Mouse (Mus musculus) liver, postnatal 0 days (tissue): ENCODE data around the gene Klf3. TPM values are rescaled to one million over a fixed set of nuclear protein-coding genes. Genes with fewer than 3 reads are reported as not detected.

Experiments
- ATAC-seq: fragments of 200-750 bp; cut with Nextera tagmentation; 2 replicates; pipeline ENCODE4 v1.8.0; 2017; ENCODE audit warnings: mild to moderate bottlenecking, moderate library complexity
- DNase-seq: peaks from one replicate; pipeline ENCODE4 v3.0.0-alpha.2; 2016
- H3K27ac ChIP-seq: fragments of 300-500 bp; sonication (generic); 2 replicates; pipeline ENCODE4 v1.5.1; 2014; ENCODE audit warnings: antibody characterized with exemption, moderate library complexity, mild to moderate bottlenecking, low read depth
- H3K27me3 ChIP-seq: fragments of 300-500 bp; sonication (generic); 2 replicates; pipeline ENCODE4 v1.6.1; 2014; ENCODE audit warnings: low read length, control low read depth, mixed read lengths; ENCODE audit not compliant: insufficient read depth
- H3K36me3 ChIP-seq: fragments of 300-500 bp; sonication (generic); replicated peaks from 2 replicates; pipeline ENCODE4 v1.6.1; 2014; ENCODE audit warnings: mild to moderate bottlenecking, control low read depth, low read length, moderate library complexity, mixed read lengths; ENCODE audit not compliant: insufficient read depth
- H3K4me1 ChIP-seq: fragments of 300-500 bp; sonication (generic); 2 replicates; pipeline ENCODE4 v1.6.1; 2014; ENCODE audit warnings: antibody characterized with exemption, mild to moderate bottlenecking, control low read depth; ENCODE audit not compliant: insufficient read depth
- H3K4me2 ChIP-seq: fragments of 300-500 bp; sonication (generic); 2 replicates; pipeline ENCODE4 v1.6.1; 2014; ENCODE audit warnings: low read depth, mild to moderate bottlenecking, low read length, moderate library complexity, mixed read lengths
- H3K4me3 ChIP-seq: fragments of 300-500 bp; sonication (generic); 2 replicates; pipeline ENCODE4 v1.5.1; 2014; ENCODE audit warnings: low read depth, low read length
- H3K9ac ChIP-seq: fragments of 300-500 bp; sonication (generic); replicated peaks from 2 replicates; pipeline ENCODE4 v1.6.1; 2014; ENCODE audit warnings: mild to moderate bottlenecking, moderate library complexity
- H3K9me3 ChIP-seq: fragments of 300-500 bp; sonication (generic); 2 replicates; pipeline ENCODE4 v1.6.1; 2016; ENCODE audit warnings: mild to moderate bottlenecking, control low read depth, low read length, mixed read lengths
- CTCF ChIP-seq: sonication (generic); IDR thresholded peaks from 2 replicates; pipeline ENCODE4 v1.5.1; 2016; ENCODE audit warnings: antibody characterized with exemption, low read depth
- EP300 ChIP-seq: IDR thresholded peaks from 2 replicates; pipeline ENCODE4 v1.6.1; 2016; ENCODE audit warnings: antibody characterized with exemption, low read depth, mild to moderate bottlenecking
- WGBS: fragments of 180-500 bp; shearing (Covaris S2); extraction: QIAGEN DNeasy Blood & Tissue Kit; methylation state at CpG from one replicate; pipeline ENCODE4 v1.1.7; 2014; ENCODE audit not compliant: insufficient replicate concordance; 5-methylcytosine and 5-hydroxymethylcytosine counted together
- polyA plus RNA-seq: library from polyadenylated mRNA; unstranded; fragments of >200 nt; fragmentation: Nextera tagmentation; extraction: Ambion mirVana; gene quantifications from 2 replicates; pipeline ENCODE4 v1.2.1, GENCODE M21; 2015

Gene Klf3
- polyA plus RNA-seq, 1 experiment from 2014 or later: 65.7 TPM

GRCm38 (mm10) chr5:64816974-64817296 lies 13.7 kb downstream of the Klf3 start:
- H3K4me2 ChIP-seq: no peak overlapping the region
- no peak for ATAC-seq
- 0 out of 2 replicates have a peak overlapping the region, but pooled peaks have one; percentile 18 for H3K9ac ChIP-seq
- no peak for DNase-seq
- H3K9me3 ChIP-seq: no peaks in the 10 kb centered on the region
- H3K4me1 ChIP-seq: peaks cover 25% of the 10 kb centered on the region
- TF ChIP-seq EP300 (no peak), CTCF (no peak)
- no peak overlapping the region for H3K27ac ChIP-seq
- no peaks in the 10 kb centered on the region for H3K27me3 ChIP-seq
- 85% methylated on average over 8 of the region's 8 CpGs for WGBS
- H3K4me3 ChIP-seq: no peak overlapping the region
- peaks cover 77% of the 10 kb centered on the region for H3K36me3 ChIP-seq

- Histone ChIP-seq H3K4me2 (no peak overlapping the region), H3K36me3 (peaks cover 97% of the 10 kb centered on the region), H3K27me3 (no peaks in the 10 kb centered on the region), H3K4me3 (no peak overlapping the region), H3K9me3 (no peaks in the 10 kb centered on the region), H3K27ac (no peak overlapping the region), H3K9ac (no peak overlapping the region), H3K4me1 (peaks cover 6% of the 10 kb centered on the region)
- WGBS: 49% methylated on average over 6 of the region's 6 CpGs
- ATAC-seq (no peak), DNase-seq (no peak)
- TF ChIP-seq CTCF: peak; percentile 25
- TF ChIP-seq EP300: no peak
These were observed 16.2 kb downstream of the Klf3 start for GRCm38 (mm10) chr5:64819390-64819789.

- H3K9ac ChIP-seq: no peak overlapping the region
- H3K36me3 ChIP-seq: peaks cover 98% of the 10 kb centered on the region
- TF ChIP-seq EP300: no peak
- TF ChIP-seq CTCF: no peak
- H3K4me1 ChIP-seq: no peaks in the 10 kb centered on the region; the same call in 1 of the 2 replicates
- H3K27me3 ChIP-seq: no peaks in the 10 kb centered on the region
- no peak overlapping the region for H3K4me2 ChIP-seq
- no peak for ATAC-seq
- no peak for DNase-seq
- H3K27ac ChIP-seq: no peak overlapping the region
- 93% methylated on average over 10 of the region's 10 CpGs for WGBS
- no peaks in the 10 kb centered on the region for H3K9me3 ChIP-seq
- no peak overlapping the region for H3K4me3 ChIP-seq
These were observed 16.9 kb downstream of the Klf3 start for GRCm38 (mm10) chr5:64820138-64820537.

GRCm38 (mm10) chr5:64821294-64821693 lies 18.1 kb downstream of the Klf3 start:
- H3K27me3 ChIP-seq: no peaks in the 10 kb centered on the region
- no peaks in the 10 kb centered on the region for H3K9me3 ChIP-seq
- H3K27ac ChIP-seq: no peak overlapping the region
- ATAC-seq: no peak
- H3K4me1 ChIP-seq: no peaks in the 10 kb centered on the region; the same call in 1 of the 2 replicates
- peaks cover 98% of the 10 kb centered on the region for H3K36me3 ChIP-seq
- no peak overlapping the region for H3K4me2 ChIP-seq
- no peak for DNase-seq
- no peak overlapping the region for H3K4me3 ChIP-seq
- H3K9ac ChIP-seq: no peak overlapping the region
- TF ChIP-seq CTCF (no peak), EP300 (no peak)
- WGBS: 92% methylated on average over 2 of the region's 2 CpGs

GRCm38 (mm10) chr5:64821964-64822363 lies 18.8 kb downstream of the Klf3 start:
- Histone ChIP-seq H3K4me3 (no peak overlapping the region), H3K9ac (no peak overlapping the region), H3K9me3 (no peaks in the 10 kb centered on the region), H3K4me2 (no peak overlapping the region), H3K36me3 (peaks cover 98% of the 10 kb centered on the region), H3K27me3 (no peaks in the 10 kb centered on the region), H3K4me1 (no peaks in the 10 kb centered on the region; the same call in 1 of the 2 replicates), H3K27ac (no peak overlapping the region)
- ATAC-seq (no peak), DNase-seq (no peak)
- TF ChIP-seq EP300: no peak
- 96% methylated on average over 24 of the region's 24 CpGs for WGBS

GRCm38 (mm10) chr5:64823431-64823830 lies 20.2 kb downstream of the Klf3 start:
- Histone ChIP-seq H3K9ac (no peak overlapping the region), H3K9me3 (no peaks in the 10 kb centered on the region), H3K4me1 (no peaks in the 10 kb centered on the region; the same call in 1 of the 2 replicates), H3K27me3 (no peaks in the 10 kb centered on the region), H3K27ac (no peak overlapping the region), H3K36me3 (peaks cover 99% of the 10 kb centered on the region), H3K4me3 (no peak overlapping the region), H3K4me2 (no peak overlapping the region)
- 93% methylated on average over 11 of the region's 11 CpGs for WGBS
- no peak for DNase-seq
- TF ChIP-seq CTCF (no peak), EP300 (no peak)
- ATAC-seq: no peak

- DNase-seq (no peak), ATAC-seq (no peak)
- no peaks in the 10 kb centered on the region for H3K27me3 ChIP-seq
- H3K27ac ChIP-seq: no peak overlapping the region
- no peak overlapping the region for H3K4me3 ChIP-seq
- peaks cover 100% of the 10 kb centered on the region for H3K36me3 ChIP-seq
- no peak for TF ChIP-seq CTCF
- no peak for TF ChIP-seq EP300
- WGBS: 90% methylated on average over 3 of the region's 3 CpGs
- no peak overlapping the region for H3K4me2 ChIP-seq
- no peak overlapping the region for H3K9ac ChIP-seq
- H3K9me3 ChIP-seq: no peaks in the 10 kb centered on the region
- H3K4me1 ChIP-seq: no peaks in the 10 kb centered on the region
These were observed 21.6 kb downstream of the Klf3 start for GRCm38 (mm10) chr5:64824765-64825164.
